Comparison of ENCODE assay signal across 8 mouse cellular contexts in genomic region chr8:123729055-123729785, GRCm38 (mm10).
DNase-seq lines count a peak whose midpoint lies in the region; ATAC-seq and TF ChIP-seq lines count a peak whose summit lies in the region.

No protein-coding gene starts in this region.

- peak overlapping the region; percentile 56 for H3K4me3 ChIP-seq in gastrocnemius, adult 2 months
- H3K4me3 ChIP-seq in embryonic facial prominence, embryonic 12.5 days = no peak overlapping the region
- H3K4me3 ChIP-seq in heart, embryonic 16.5 days (ENCODE audit: low read length) = no peak overlapping the region

- intact Hi-C loops in gastrocnemius, adult 2 months (cut with DNase I) = no loop called here

- H3K27ac ChIP-seq in gastrocnemius, adult 2 months = peak overlapping the region; percentile 35; the same call in 1 of the 2 replicates
- H3K27ac ChIP-seq in embryonic facial prominence, embryonic 12.5 days = no peak overlapping the region
- H3K27ac ChIP-seq in heart, embryonic 16.5 days (ENCODE audit: low read length) = peak overlapping the region; percentile 34; the same call in 1 of the 2 replicates

- peak overlapping the region; percentile 33 for H3K4me2 ChIP-seq in embryonic facial prominence, embryonic 12.5 days (replicated peaks)
- H3K4me2 ChIP-seq in heart, embryonic 16.5 days (ENCODE audit: low read depth, low read length) = peak overlapping the region; percentile 39

- 0 out of 2 replicates have a peak, but pooled peaks have one; percentile 56 for ATAC-seq in embryonic facial prominence, embryonic 12.5 days (ENCODE audit: insufficient number of reproducible peaks, insufficient read depth, low FRiP score, low TSS enrichment)
- peak; percentile 63 for ATAC-seq in heart, embryonic 16.5 days (replicated peaks; ENCODE audit: extremely low read depth, insufficient read depth, low FRiP score)

- peaks cover 15% of the 10 kb centered on the region for H3K4me1 ChIP-seq in embryonic facial prominence, embryonic 12.5 days
- peaks cover 13% of the 10 kb centered on the region; the same call in 1 of the 2 replicates for H3K4me1 ChIP-seq in heart, embryonic 16.5 days (ENCODE audit: control insufficient read depth, insufficient read depth, low read length)

- H3K9ac ChIP-seq in embryonic facial prominence, embryonic 12.5 days = no peak overlapping the region
- no peak overlapping the region; the same call in 1 of the 2 replicates for H3K9ac ChIP-seq in heart, embryonic 16.5 days (ENCODE audit: low read length)

- 20% methylated on average over 20 of the region's 20 CpGs for WGBS in embryonic facial prominence, embryonic 12.5 days
- 17% methylated on average over 20 of the region's 20 CpGs for WGBS in heart, embryonic 16.5 days

- H3K9me3 ChIP-seq in embryonic facial prominence, embryonic 12.5 days = no peaks in the 10 kb centered on the region
- H3K9me3 ChIP-seq in heart, embryonic 16.5 days (replicated peaks; ENCODE audit: control insufficient read depth, low read length) = no peaks in the 10 kb centered on the region

- H3K27me3 ChIP-seq in embryonic facial prominence, embryonic 12.5 days = no peaks in the 10 kb centered on the region; the same call in 1 of the 2 replicates
- H3K27me3 ChIP-seq in heart, embryonic 16.5 days (ENCODE audit: control insufficient read depth, insufficient read depth, low read length) = no peaks in the 10 kb centered on the region; the same call in 1 of the 2 replicates

- DNase-seq in gastrocnemius, adult 2 months = peak; percentile 36
- DNase-seq in gastrocnemius, adult 8-10 months (ENCODE audit: low spot score in 2 of 2) = no peak
- peak; percentile 24 to 61 for DNase-seq in kidney, postnatal 36 days
- peak; percentile 29 for DNase-seq in lung, postnatal 36 days
- DNase-seq in right cerebral cortex, postnatal 36 days (ENCODE audit: low spot score in 2 of 2) = peak; percentile 68 to 82
- no peak for DNase-seq in c-Kit-positive CD71-positive TER-119-positive erythroid progenitor cells, embryonic 14.5 days (ENCODE audit: low spot score)

- no peaks in the 10 kb centered on the region for H3K36me3 ChIP-seq in embryonic facial prominence, embryonic 12.5 days
- no peaks in the 10 kb centered on the region for H3K36me3 ChIP-seq in heart, embryonic 16.5 days (ENCODE audit: control insufficient read depth, insufficient read depth)

- TF ChIP-seq CTCF in gastrocnemius, adult 2 months (IDR thresholded peaks at IDR 0.05) = no peak

Comparison
In these comparisons a context has a peak if more than half of its experiments do, and no peak if none do; other contexts are left out.
1. DNase-seq: peak in gastrocnemius, adult 2 months (single experiment), kidney, postnatal 36 days (2 of 2), lung, postnatal 36 days (single experiment) and right cerebral cortex, postnatal 36 days (2 of 2); none in gastrocnemius, adult 8-10 months (0 of 2) and c-Kit-positive CD71-positive TER-119-positive erythroid progenitor cells, embryonic 14.5 days (single experiment).